Mouse (Mus musculus) thymus, adult 2 months (tissue): Measurements from ENCODE around the gene Vgll4. TPM values are rescaled to one million over a fixed set of nuclear protein-coding genes. Genes with fewer than 3 reads are reported as not detected.

ENCODE experiments used
- DNase-seq: peaks from one replicate; pipeline ENCODE4 v3.0.0; 2021
- H3K27ac ChIP-seq: fragments of 200-500 bp; 2 replicates; pipeline ENCODE4 v1.5.1; 2012; ENCODE audit warnings: low read length, control low read depth; ENCODE audit not compliant: control insufficient read depth, insufficient read depth
- H3K27me3 ChIP-seq: fragments of 200-500 bp; 2 replicates; pipeline ENCODE4 v1.6.1; 2012; ENCODE audit warnings: mild to moderate bottlenecking, low read length, moderate library complexity, mixed read lengths; ENCODE audit not compliant: control insufficient read depth, insufficient read depth
- H3K36me3 ChIP-seq: fragments of 200-500 bp; 2 replicates; pipeline ENCODE4 v1.6.1; 2012; ENCODE audit warnings: mild to moderate bottlenecking, low read length, moderate library complexity; ENCODE audit not compliant: control insufficient read depth, insufficient read depth
- H3K4me1 ChIP-seq: fragments of 200-500 bp; replicated peaks from 2 replicates; pipeline ENCODE4 v1.6.1; 2012; ENCODE audit warnings: low read length; ENCODE audit not compliant: control insufficient read depth, insufficient read depth
- H3K4me3 ChIP-seq: fragments of 200-500 bp; 2 replicates; pipeline ENCODE4 v1.5.1; 2012; ENCODE audit warnings: mild to moderate bottlenecking, low read length, control low read depth, moderate library complexity; ENCODE audit not compliant: control insufficient read depth, insufficient read depth
- CTCF ChIP-seq: fragments of 200-500 bp; IDR thresholded peaks from 2 replicates; pipeline ENCODE4 v1.5.1; 2012; ENCODE audit warnings: mild to moderate bottlenecking, control low read depth, low read length, moderate library complexity, borderline replicate concordance; ENCODE audit not compliant: control insufficient read depth, poor library complexity, insufficient read depth; ENCODE audit errors: extremely low read depth
- POLR2A ChIP-seq: fragments of 200-500 bp; IDR thresholded peaks from 2 replicates; pipeline ENCODE4 v1.6.1; 2012; ENCODE audit warnings: mild to moderate bottlenecking, low read length, control low read depth, moderate library complexity; ENCODE audit not compliant: control insufficient read depth, poor library complexity, insufficient read depth; ENCODE audit errors: extremely low read depth
- WGBS: fragments of 180-500 bp; shearing (Covaris S2); methylation state at CpG from one replicate; pipeline ENCODE4 v1.1.7; 2018; 5-methylcytosine and 5-hydroxymethylcytosine counted together
- polyA plus RNA-seq: library from polyadenylated mRNA; depleted of rRNA; stranded (reverse); fragments of >200 nt; gene quantifications from 2 replicates; pipeline ENCODE4 v1.2.3, GENCODE M21; 2012

The Vgll4 gene
- polyA plus RNA-seq, 1 experiment: 107 TPM

- H3K4me1 ChIP-seq: peaks cover 12% of the 10 kb centered on the region
- TF ChIP-seq POLR2A (no peak), CTCF (no peak)
- H3K27me3 ChIP-seq: no peaks in the 10 kb centered on the region
- no peak overlapping the region for H3K27ac ChIP-seq
- DNase-seq: no peak
- no peak overlapping the region for H3K4me3 ChIP-seq
- peaks cover 26% of the 10 kb centered on the region for H3K36me3 ChIP-seq
- 63% methylated on average over 3 of the region's 3 CpGs for WGBS
Observed at GRCm38 (mm10) chr6:114866078-114866477, 103.7 kb downstream of the Vgll4 start.

DNA sequence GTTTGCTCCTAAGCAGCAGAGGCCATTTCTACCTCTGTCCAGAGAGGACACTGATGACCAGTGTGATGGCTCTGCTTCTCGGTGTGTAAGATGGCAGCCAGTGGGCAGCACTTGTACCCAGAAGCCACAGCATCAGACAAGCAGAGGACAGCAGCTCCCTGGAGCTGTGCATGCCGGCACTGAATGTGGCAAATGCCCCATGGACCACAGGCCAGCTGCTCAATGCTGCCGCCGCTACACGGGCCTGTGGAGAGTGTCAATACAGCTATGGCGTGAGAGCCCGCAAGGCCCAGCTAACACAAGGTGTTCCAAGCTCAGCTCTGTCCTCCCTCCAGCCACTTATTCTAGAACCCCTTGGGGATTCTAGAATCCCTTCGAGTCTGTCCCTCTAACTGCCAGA, 105.4 kb downstream of the Vgll4 start:
- Histone ChIP-seq H3K36me3 (peaks cover 32% of the 10 kb centered on the region), H3K27ac (no peak overlapping the region), H3K27me3 (no peaks in the 10 kb centered on the region), H3K4me1 (peaks cover 10% of the 10 kb centered on the region), H3K4me3 (no peak overlapping the region)
- 95% methylated on average over 8 of the region's 8 CpGs for WGBS
- TF ChIP-seq CTCF (no peak), POLR2A (no peak)
- no peak for DNase-seq

GRCm38 (mm10) chr6:114863501-114863900, 106.3 kb downstream of the Vgll4 start:
- Histone ChIP-seq H3K4me3 (no peak overlapping the region), H3K4me1 (peaks cover 8% of the 10 kb centered on the region), H3K27me3 (no peaks in the 10 kb centered on the region), H3K27ac (no peak overlapping the region), H3K36me3 (peaks cover 32% of the 10 kb centered on the region)
- TF ChIP-seq CTCF (no peak), POLR2A (no peak)
- 96% methylated on average over 5 of the region's 5 CpGs for WGBS
- DNase-seq: no peak

DNA sequence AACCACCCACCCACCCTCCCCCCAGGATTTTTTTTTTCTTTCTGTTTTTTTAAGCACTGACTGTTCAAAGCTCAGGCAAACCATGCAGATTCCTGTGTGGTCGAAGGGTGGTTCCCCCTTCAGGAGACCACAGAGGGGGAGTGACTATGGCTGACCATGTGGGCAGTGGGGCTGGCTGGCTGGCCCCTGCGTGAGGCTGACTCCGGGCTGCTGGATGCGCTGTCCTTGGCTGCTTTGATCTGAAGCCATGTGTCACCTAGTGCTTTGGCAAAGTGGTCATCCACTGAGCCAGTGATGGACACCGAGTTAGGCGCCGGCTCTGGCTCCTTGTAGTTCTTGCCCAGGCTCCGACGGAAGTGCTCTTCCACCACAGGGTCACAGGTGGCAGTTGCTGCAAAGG, 107.7 kb downstream of the Vgll4 start:
- WGBS: 59% methylated on average over 9 of the region's 9 CpGs
- no peak for DNase-seq
- no peak overlapping the region for H3K4me3 ChIP-seq
- TF ChIP-seq POLR2A (no peak), CTCF (no peak)
- no peak overlapping the region for H3K27ac ChIP-seq
- peaks cover 19% of the 10 kb centered on the region for H3K4me1 ChIP-seq
- peaks cover 32% of the 10 kb centered on the region for H3K36me3 ChIP-seq
- no peaks in the 10 kb centered on the region for H3K27me3 ChIP-seq

DNA sequence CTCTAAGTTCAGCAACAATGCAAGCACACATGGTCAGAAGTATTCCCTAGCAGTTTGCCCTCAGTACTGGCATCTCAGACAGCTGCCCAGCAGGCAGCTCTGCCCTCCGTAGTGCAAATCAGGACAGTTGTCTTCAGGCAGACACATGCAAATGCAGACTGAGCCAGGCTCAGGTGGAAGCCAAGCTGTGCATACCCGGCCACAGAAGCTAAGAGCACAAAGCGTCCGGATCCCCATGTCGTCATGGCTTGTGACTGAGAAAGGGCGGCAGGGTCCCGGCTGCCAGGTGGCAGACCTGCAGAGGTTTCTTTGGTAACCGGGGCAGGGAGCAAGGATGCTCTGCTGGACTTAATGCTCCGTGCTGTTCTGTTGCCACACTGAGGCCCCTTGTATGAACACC, 108.2 kb downstream of the Vgll4 start:
- DNase-seq: no peak
- Histone ChIP-seq H3K4me1 (peaks cover 16% of the 10 kb centered on the region), H3K36me3 (peaks cover 32% of the 10 kb centered on the region), H3K4me3 (no peak overlapping the region), H3K27me3 (no peaks in the 10 kb centered on the region), H3K27ac (no peak overlapping the region)
- WGBS: 81% methylated on average over 9 of the region's 9 CpGs
- TF ChIP-seq POLR2A (no peak), CTCF (no peak)

DNA sequence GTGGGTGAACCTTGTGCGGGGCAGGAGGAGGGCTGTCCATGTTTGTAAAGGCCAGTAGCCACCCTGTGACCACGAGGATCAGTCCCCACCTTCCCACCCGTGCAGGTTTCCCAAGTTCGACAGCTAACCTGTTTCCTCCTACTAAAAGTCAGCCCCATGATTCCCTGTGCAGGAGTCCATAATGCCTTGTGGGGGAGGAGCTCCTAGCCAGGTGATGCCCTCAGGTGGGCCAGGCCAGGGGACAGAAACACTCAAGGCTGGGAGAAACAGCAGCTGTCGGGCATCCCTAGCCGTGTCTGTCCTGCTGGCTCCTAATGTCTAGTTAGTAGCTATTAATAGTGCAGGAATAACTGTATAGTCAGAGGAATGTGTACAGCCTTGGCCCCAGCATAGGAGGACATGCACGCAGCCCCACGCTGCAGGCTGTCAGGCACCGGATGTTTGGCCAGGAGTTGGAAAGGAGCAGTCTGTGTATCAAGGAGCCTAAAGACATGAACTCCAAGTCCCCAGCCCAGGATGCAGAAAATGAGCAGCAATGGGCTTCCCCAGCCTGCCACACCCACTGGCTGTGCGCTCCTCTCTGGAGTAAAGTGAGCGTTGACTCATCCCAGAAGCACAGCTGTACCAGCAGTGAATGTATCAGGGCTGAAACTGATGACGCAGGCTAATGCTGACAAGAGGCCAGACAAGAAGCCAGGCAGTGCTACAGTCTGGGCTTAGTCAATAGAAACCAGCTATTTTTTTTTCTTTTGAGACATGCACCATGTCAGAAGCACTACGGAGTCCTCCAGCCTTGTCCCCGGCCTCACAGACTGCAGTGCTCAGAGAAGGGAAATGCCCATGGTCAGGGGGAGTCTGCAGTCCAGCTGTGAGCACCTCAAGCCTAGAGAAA, 108.9 kb downstream of the Vgll4 start:
- no peak overlapping the region for H3K27ac ChIP-seq
- WGBS: 94% methylated on average over 14 of the region's 14 CpGs
- H3K27me3 ChIP-seq: no peaks in the 10 kb centered on the region
- peaks cover 32% of the 10 kb centered on the region for H3K36me3 ChIP-seq
- TF ChIP-seq CTCF: no peak
- TF ChIP-seq POLR2A: no peak
- DNase-seq: no peak
- no peak overlapping the region for H3K4me3 ChIP-seq
- H3K4me1 ChIP-seq: peaks cover 18% of the 10 kb centered on the region
